Mouse (Mus musculus) lung, adult 2 months (tissue): Measurements from ENCODE around the gene Bmf.

Experiments used
- CTCF ChIP-seq: fragments of 200-500 bp; IDR thresholded peaks from 2 replicates; pipeline ENCODE4 v1.5.1; 2011; ENCODE audit warnings: mild to moderate bottlenecking, low read length, control low read depth; ENCODE audit not compliant: insufficient read depth
- POLR2A ChIP-seq: fragments of 200-500 bp; IDR thresholded peaks from 2 replicates; pipeline ENCODE4 v1.6.1; 2011; ENCODE audit warnings: low read depth, mild to moderate bottlenecking, control low read depth, low read length, borderline replicate concordance; ENCODE audit errors: extremely low read depth

DNA sequence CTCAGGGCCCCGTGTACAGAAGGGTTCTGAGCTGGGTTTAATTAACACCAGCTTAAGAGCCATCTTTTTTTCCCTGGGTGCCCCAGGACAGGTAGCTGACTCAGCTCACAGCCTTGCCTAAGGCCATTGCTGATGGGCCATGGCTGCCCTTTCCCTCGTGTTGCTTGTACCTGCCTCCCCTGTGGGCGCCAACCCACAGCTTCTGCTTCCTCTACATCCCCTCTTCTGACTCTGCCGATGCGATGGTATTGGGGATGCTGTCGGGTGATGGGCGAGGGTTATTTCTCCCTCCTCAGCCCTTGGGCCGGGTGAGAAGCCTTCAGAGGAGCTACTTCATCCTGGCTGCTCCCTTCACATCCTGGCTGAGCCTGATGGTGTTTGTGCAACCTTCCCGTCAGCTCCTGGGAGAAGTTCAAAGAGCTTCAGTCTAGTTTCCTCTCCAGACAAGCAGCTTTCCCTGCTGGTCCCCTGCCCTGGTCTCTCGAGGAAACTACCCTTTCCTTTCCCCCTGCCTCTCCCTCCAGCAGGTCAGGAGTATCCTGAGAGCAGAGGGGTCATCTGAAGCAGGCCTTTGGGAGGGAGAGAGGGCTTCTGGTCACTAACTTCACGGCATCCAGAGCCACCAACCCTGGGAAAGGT lies 37.6 kb downstream of the Bmf start:
- TF ChIP-seq CTCF (no peak), POLR2A (no peak)
